Mouse (Mus musculus) olfactory bulb, adult 2 months (tissue): ENCODE data around the gene Ahsg.

ENCODE experiments used
- CTCF ChIP-seq: fragments of 200-500 bp; IDR thresholded peaks from 2 replicates; pipeline ENCODE4 v1.5.1; 2012; ENCODE audit warnings: low read depth, mild to moderate bottlenecking, low read length, moderate library complexity; ENCODE audit not compliant: insufficient read depth
- POLR2A ChIP-seq: fragments of 200-500 bp; IDR thresholded peaks from 2 replicates; pipeline ENCODE4 v1.6.1; 2012; ENCODE audit warnings: mild to moderate bottlenecking, low read depth, low read length, moderate library complexity; ENCODE audit not compliant: insufficient read depth

GRCm38 (mm10) chr16:22888835-22889234, 2.2 kb upstream of the Ahsg start:
- TF ChIP-seq POLR2A: no peak
- no peak for TF ChIP-seq CTCF
